Mouse (Mus musculus): Measurements from ENCODE around the gene Faf1. TPM values are rescaled to one million over a fixed set of nuclear protein-coding genes. Genes with fewer than 3 reads are reported as not detected.

Gene Faf1
- polyA plus RNA-seq, 1 experiment from 2014 or later, result 17.0 TPM

DNA sequence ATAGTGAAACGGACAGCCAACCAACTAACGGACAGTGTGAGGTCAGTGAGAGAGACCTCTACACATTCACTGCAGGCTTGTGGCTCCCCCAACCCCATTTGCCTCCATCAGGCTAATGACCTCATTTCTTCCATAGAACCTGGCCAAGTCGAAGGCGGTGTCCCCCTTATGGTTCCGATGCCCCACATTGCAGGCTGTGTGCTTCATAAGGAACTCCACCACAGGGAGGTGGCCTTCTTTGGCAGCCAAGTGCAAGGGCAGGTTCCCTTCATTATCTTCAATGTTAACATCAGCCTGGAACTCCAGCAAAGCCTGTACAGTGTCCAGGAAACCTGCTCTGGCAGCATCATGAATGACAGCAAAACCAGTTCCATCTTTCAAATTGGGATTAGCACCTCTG lies 15.2 kb upstream of the Faf1 start:
- WGBS, result 49% methylated on average over 5 of the region's 5 CpGs
- Histone ChIP-seq H3K9me3 (replicated peaks; ENCODE audit: control insufficient read depth, low read length) (no peaks in the 10 kb centered on the region), H3K27ac (ENCODE audit: low read length) (no peak overlapping the region), H3K9ac (ENCODE audit: low read length) (no peak overlapping the region), H3K27me3 (ENCODE audit: control insufficient read depth, insufficient read depth, low read length) (peaks cover 43% of the 10 kb centered on the region), H3K4me3 (replicated peaks; ENCODE audit: low read length) (no peak overlapping the region), H3K36me3 (ENCODE audit: control insufficient read depth, insufficient read depth, low read length) (no peaks in the 10 kb centered on the region), H3K4me1 (ENCODE audit: control insufficient read depth, insufficient read depth, low read length) (peaks cover 10% of the 10 kb centered on the region), H3K4me2 (ENCODE audit: low read depth, low read length) (no peak overlapping the region)
- ATAC-seq (ENCODE audit: insufficient read depth, low FRiP score), result no peak

DNA sequence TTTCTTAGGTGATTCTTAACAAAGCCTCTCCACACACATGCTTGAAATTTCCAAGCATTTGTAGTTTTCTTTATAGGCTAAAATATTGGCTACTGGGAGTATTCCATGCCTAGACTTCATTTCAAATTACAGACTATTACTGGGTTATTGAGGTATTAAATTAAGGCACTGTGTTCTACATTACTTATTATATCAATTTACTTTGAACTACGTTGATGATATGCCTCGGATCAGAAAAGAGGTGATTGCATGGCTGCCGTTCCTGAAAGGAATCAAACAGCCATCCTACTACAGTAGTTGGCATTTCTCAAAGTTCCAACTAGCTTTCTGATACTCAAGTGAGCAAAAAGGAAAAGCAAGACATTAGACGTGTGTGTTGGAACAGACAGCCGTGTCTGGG lies 14.1 kb upstream of the Faf1 start:
- H3K4me1 ChIP-seq (ENCODE audit: control insufficient read depth, insufficient read depth, low read length), result peaks cover 10% of the 10 kb centered on the region
- peaks cover 40% of the 10 kb centered on the region for H3K27me3 ChIP-seq (ENCODE audit: control insufficient read depth, insufficient read depth, low read length)
- ATAC-seq (ENCODE audit: insufficient read depth, low FRiP score), result no peak
- no peak overlapping the region for H3K27ac ChIP-seq (ENCODE audit: low read length)
- H3K36me3 ChIP-seq (ENCODE audit: control insufficient read depth, insufficient read depth, low read length), result no peaks in the 10 kb centered on the region
- no peak overlapping the region for H3K9ac ChIP-seq (ENCODE audit: low read length)
- no peak overlapping the region for H3K4me2 ChIP-seq (ENCODE audit: low read depth, low read length)
- no peaks in the 10 kb centered on the region for H3K9me3 ChIP-seq (replicated peaks; ENCODE audit: control insufficient read depth, low read length)
- 34% methylated on average over 5 of the region's 5 CpGs for WGBS
- H3K4me3 ChIP-seq (replicated peaks; ENCODE audit: low read length), result no peak overlapping the region

DNA sequence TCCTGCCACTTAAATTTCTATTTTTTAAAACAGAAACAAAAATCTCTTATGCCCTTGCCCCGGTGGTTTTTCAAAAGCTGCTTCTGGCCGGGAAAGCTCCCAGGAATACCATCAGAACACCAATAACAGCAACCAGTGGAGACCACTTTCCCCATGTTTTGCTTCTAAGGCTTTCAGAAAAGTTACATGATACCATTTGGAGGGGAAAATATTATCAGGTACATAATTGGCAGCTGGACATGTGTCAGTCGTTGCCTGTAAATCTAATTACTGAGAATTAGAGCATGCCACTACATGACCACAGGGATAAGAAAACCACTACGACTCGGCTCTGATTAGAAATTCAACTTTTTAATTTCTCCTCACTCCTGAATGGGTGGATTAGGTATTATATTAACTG lies 12.3 kb upstream of the Faf1 start:
- peaks cover 11% of the 10 kb centered on the region for H3K4me1 ChIP-seq (ENCODE audit: control insufficient read depth, insufficient read depth, low read length)
- no peaks in the 10 kb centered on the region for H3K9me3 ChIP-seq (replicated peaks; ENCODE audit: control insufficient read depth, low read length)
- H3K27me3 ChIP-seq (ENCODE audit: control insufficient read depth, insufficient read depth, low read length), result peaks cover 31% of the 10 kb centered on the region
- no peak overlapping the region for H3K27ac ChIP-seq (ENCODE audit: low read length)
- WGBS, result 18% methylated on average over 5 of the region's 5 CpGs
- ATAC-seq (ENCODE audit: insufficient read depth, low FRiP score), result no peak
- peak overlapping the region; percentile 97 for H3K4me2 ChIP-seq (ENCODE audit: low read depth, low read length)
- no peaks in the 10 kb centered on the region for H3K36me3 ChIP-seq (ENCODE audit: control insufficient read depth, insufficient read depth, low read length)
- H3K9ac ChIP-seq (ENCODE audit: low read length), result no peak overlapping the region
- H3K4me3 ChIP-seq (replicated peaks; ENCODE audit: low read length), result peak overlapping the region; percentile 27

DNA sequence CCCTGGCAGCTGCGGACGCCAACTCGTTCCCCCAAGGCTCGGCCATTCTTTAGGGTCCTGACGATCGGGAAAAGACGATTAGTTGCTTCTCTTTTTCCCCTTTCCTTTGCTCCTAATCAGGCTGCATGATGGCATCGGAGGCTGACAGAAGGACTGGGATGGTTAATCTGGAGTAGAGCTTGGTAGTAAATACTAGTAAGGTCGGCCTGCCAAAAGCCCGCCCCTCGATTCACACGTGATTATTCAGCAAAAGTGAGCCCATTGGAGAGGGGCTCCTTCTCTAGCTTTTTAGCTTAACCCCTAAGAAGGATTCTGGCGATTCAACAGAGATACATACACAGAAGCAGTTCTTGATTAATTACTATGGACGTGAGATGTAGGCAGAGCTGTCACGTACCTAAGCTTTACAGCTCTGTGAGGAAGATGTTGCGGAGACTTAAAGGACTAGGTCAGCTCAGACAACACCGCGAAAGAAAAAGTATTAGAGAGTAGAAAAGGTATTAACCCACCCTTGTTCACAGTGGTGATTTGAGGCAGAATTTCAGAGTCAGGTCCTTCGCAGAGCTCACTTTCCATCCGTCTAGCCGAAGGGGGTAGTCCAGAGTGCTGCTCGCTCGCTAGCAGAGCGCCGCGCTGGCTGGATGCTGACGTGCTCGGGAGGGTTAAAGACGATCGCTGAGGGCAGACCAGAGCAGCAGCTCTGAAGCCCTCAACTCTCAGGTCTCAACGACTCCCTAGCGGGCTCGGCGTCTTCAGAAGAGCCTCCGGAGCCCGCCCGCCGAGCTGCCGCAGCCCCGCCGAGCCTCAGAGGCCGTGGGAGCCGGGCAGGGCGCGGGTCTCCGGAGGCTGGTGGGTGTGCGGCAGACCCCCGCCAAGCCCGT lies 11.0 kb upstream of the Faf1 start:
- H3K36me3 ChIP-seq (ENCODE audit: control insufficient read depth, insufficient read depth, low read length), result no peaks in the 10 kb centered on the region
- WGBS, result under 1% methylated on average over 47 of the region's 49 CpGs
- H3K4me2 ChIP-seq (ENCODE audit: low read depth, low read length), result peak overlapping the region; percentile 97
- H3K4me1 ChIP-seq (ENCODE audit: control insufficient read depth, insufficient read depth, low read length), result peaks cover 11% of the 10 kb centered on the region
- ATAC-seq (ENCODE audit: insufficient read depth, low FRiP score), result peak; percentile 16; the same call in 1 of the 2 replicates
- peak overlapping the region; percentile 83 for H3K4me3 ChIP-seq (replicated peaks; ENCODE audit: low read length)
- H3K27me3 ChIP-seq (ENCODE audit: control insufficient read depth, insufficient read depth, low read length), result peaks cover 23% of the 10 kb centered on the region
- peak overlapping the region; percentile 99 for H3K9ac ChIP-seq (ENCODE audit: low read length)
- peak overlapping the region; percentile 87; the same call in 1 of the 2 replicates for H3K27ac ChIP-seq (ENCODE audit: low read length)
- no peaks in the 10 kb centered on the region for H3K9me3 ChIP-seq (replicated peaks; ENCODE audit: control insufficient read depth, low read length)

DNA sequence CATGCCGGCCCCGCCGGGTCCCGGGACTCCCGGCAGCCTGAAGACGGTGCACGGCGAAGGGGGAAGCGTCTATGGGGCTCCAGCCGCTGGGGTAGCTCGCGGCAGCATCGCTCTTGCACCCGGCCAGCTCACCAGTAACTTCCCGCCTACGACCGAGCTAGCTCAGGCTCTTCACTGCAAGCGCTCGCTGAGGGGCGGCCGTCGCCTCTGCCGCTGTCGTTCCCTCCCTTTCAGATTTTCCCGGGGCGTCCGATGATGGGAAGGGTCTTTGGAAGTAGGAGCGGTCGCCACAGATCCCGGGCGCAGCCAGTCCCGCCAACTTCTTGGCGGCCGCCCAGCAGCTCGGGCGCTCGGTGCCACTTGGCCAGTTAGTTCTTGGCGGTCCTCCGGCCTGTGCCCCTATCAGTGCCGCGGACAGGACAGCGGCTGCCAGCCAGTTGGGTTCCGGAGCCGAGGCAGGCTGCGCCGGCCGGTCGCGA lies 10.4 kb upstream of the Faf1 start:
- Histone ChIP-seq H3K36me3 (ENCODE audit: control insufficient read depth, insufficient read depth, low read length) (no peaks in the 10 kb centered on the region), H3K4me3 (replicated peaks; ENCODE audit: low read length) (peak overlapping the region; percentile 83), H3K4me1 (ENCODE audit: control insufficient read depth, insufficient read depth, low read length) (peaks cover 11% of the 10 kb centered on the region), H3K4me2 (ENCODE audit: low read depth, low read length) (peak overlapping the region; percentile 97), H3K9ac (ENCODE audit: low read length) (peak overlapping the region; percentile 99), H3K9me3 (replicated peaks; ENCODE audit: control insufficient read depth, low read length) (no peaks in the 10 kb centered on the region), H3K27ac (ENCODE audit: low read length) (peak overlapping the region; percentile 87), H3K27me3 (ENCODE audit: control insufficient read depth, insufficient read depth, low read length) (peaks cover 19% of the 10 kb centered on the region)
- under 1% methylated on average over 49 of the region's 49 CpGs for WGBS
- ATAC-seq (ENCODE audit: insufficient read depth, low FRiP score), result peak; percentile 30

DNA sequence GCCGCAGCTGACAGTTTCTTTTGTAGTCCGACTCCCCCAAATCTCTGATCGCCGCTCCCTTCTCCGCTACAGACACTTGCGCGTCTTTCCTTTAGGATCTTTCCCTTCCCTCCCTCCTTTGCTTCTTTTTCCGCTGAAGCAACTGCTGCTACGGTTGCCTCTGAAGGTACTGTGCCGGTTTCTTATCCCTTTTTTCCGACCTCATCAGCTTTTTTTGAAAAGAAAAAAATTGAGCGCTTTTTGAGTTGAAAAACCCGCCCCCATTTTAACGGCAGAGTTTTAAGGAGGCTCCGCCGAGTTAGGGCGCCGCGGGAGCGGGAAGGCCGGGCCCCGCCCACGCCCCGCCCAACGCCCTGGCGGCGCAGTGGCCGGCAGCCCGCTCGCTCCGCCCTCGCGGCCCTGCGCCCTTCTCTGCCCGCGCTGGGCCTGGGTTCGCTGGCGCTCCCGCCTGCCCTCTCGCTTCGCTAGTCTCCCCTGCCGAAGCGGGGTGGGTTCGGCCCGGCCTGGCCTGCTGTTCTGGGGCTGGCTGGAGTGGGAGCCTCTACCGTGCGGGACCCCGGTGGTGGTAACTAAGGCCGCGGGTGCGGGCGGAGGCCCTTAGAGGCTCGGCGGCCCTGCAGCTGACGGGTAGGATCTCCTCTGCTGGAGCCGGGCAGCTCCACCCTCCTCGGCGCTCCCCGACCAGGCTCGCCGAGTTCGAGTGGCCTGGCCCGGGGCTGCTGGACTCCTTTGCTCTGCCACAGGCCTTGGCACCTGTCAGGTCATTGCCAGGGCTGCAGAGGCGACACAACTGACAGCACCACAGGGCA lies 9.7 kb upstream of the Faf1 start, which contains the start of gene Cdkn2c:
Gene Cdkn2c (minus strand): TSS at position 729 of the 809 bp plus-strand sequence.
- Histone ChIP-seq H3K4me3 (replicated peaks; ENCODE audit: low read length) (peak within 1 kb of the TSS; percentile 83), H3K27me3 (ENCODE audit: control insufficient read depth, insufficient read depth, low read length) (peaks cover 13% of the 10 kb centered on the region), H3K4me1 (ENCODE audit: control insufficient read depth, insufficient read depth, low read length) (peaks cover 11% of the 10 kb centered on the region), H3K9me3 (replicated peaks; ENCODE audit: control insufficient read depth, low read length) (no peaks in the 10 kb centered on the region), H3K27ac (ENCODE audit: low read length) (peak within 1 kb of the TSS; percentile 98), H3K9ac (ENCODE audit: low read length) (peak within 1 kb of the TSS; percentile 99), H3K4me2 (ENCODE audit: low read depth, low read length) (peak within 1 kb of the TSS; percentile 97), H3K36me3 (ENCODE audit: control insufficient read depth, insufficient read depth, low read length) (no peaks in the 10 kb centered on the region)
- under 1% methylated on average over 64 of the region's 64 CpGs for WGBS
- ATAC-seq (ENCODE audit: insufficient read depth, low FRiP score), result peak; percentile 98

DNA sequence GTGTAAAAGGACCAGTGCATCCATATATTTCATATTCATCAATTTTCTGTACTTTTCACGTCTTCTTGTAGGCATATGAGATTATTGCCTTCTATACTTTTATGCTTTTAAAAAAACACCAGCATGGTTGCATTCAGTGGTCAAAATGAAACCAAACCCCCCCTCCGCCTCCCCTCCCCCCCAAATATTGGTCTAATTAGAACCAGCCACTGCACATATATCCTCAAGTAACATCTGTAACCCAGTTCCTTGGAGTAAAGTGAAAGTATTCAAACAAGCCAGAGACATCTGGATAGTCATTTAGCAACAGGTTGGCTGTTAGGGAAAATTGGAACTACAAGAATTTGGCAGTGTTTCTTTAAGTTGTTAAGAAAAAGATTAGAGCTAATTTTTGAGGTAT lies 8.9 kb upstream of the Faf1 start:
- Histone ChIP-seq H3K4me2 (ENCODE audit: low read depth, low read length) (peak overlapping the region; percentile 97), H3K36me3 (ENCODE audit: control insufficient read depth, insufficient read depth, low read length) (no peaks in the 10 kb centered on the region), H3K4me1 (ENCODE audit: control insufficient read depth, insufficient read depth, low read length) (peaks cover 11% of the 10 kb centered on the region), H3K27me3 (ENCODE audit: control insufficient read depth, insufficient read depth, low read length) (peaks cover 8% of the 10 kb centered on the region), H3K4me3 (replicated peaks; ENCODE audit: low read length) (peak overlapping the region; percentile 83), H3K9me3 (replicated peaks; ENCODE audit: control insufficient read depth, low read length) (no peaks in the 10 kb centered on the region), H3K9ac (ENCODE audit: low read length) (peak overlapping the region; percentile 99), H3K27ac (ENCODE audit: low read length) (peak overlapping the region; percentile 98; the same call in 1 of the 2 replicates)
- no peak for ATAC-seq (ENCODE audit: insufficient read depth, low FRiP score)
- 73% methylated on average over 2 of the region's 2 CpGs for WGBS

DNA sequence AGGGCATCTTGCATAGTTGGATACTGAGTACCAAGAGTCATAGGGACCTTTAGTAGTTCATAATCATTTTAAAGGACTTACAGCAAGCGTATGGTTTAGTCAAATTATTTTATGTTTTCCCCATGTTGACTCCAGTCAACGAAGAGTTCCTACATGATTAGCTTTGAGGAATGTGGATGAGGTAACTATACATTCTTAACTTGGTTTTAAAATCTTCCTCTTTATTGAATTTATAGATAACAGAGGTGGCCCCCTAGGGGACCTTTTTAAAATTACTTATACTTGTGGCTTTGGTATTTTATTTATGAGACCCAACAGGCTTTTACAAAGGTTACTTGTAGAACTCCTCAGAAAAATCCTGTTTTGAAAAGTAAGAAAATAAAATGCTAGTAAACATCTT lies 6.2 kb upstream of the Faf1 start:
- Histone ChIP-seq H3K36me3 (ENCODE audit: control insufficient read depth, insufficient read depth, low read length) (no peaks in the 10 kb centered on the region), H3K4me3 (replicated peaks; ENCODE audit: low read length) (no peak overlapping the region), H3K9ac (ENCODE audit: low read length) (no peak overlapping the region), H3K9me3 (replicated peaks; ENCODE audit: control insufficient read depth, low read length) (no peaks in the 10 kb centered on the region), H3K27me3 (ENCODE audit: control insufficient read depth, insufficient read depth, low read length) (no peaks in the 10 kb centered on the region), H3K4me2 (ENCODE audit: low read depth, low read length) (no peak overlapping the region), H3K27ac (ENCODE audit: low read length) (no peak overlapping the region), H3K4me1 (ENCODE audit: control insufficient read depth, insufficient read depth, low read length) (peaks cover 5% of the 10 kb centered on the region)
- no peak for ATAC-seq (ENCODE audit: insufficient read depth, low FRiP score)
- WGBS, result 57% methylated on average over 2 of the region's 2 CpGs

DNA sequence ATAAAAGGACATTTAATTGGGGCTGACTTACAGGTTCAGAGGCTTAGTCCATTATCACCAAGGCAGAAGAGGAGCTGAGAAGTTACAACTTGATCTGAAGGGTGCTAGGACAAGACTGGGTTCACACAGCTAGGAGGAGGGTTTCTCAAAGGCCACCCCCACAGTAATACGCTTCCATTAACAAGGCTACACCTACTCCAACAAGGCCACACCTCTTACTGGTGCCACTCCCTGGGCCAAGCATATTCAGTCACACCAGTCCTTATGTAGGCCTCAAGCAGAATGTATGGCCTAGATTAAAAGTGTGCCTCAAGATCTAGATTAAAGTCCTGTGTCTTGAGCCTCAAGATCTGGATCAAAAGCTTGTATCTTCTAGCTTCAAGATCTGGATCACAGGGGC lies 4.4 kb upstream of the Faf1 start:
- WGBS, result 83% methylated on average over 1 of the region's 1 CpGs
- H3K4me2 ChIP-seq (ENCODE audit: low read depth, low read length), result no peak overlapping the region
- H3K4me3 ChIP-seq (replicated peaks; ENCODE audit: low read length), result no peak overlapping the region
- no peak overlapping the region for H3K9ac ChIP-seq (ENCODE audit: low read length)
- no peak overlapping the region for H3K27ac ChIP-seq (ENCODE audit: low read length)
- peaks cover 5% of the 10 kb centered on the region for H3K4me1 ChIP-seq (ENCODE audit: control insufficient read depth, insufficient read depth, low read length)
- H3K27me3 ChIP-seq (ENCODE audit: control insufficient read depth, insufficient read depth, low read length), result no peaks in the 10 kb centered on the region
- no peaks in the 10 kb centered on the region for H3K9me3 ChIP-seq (replicated peaks; ENCODE audit: control insufficient read depth, low read length)
- no peak for ATAC-seq (ENCODE audit: insufficient read depth, low FRiP score)
- H3K36me3 ChIP-seq (ENCODE audit: control insufficient read depth, insufficient read depth, low read length), result no peaks in the 10 kb centered on the region

Data from stomach, embryonic 16.5 days (tissue).